Mouse (Mus musculus) liver, adult 2 months (tissue): ENCODE results near the gene Mogat1. TPM values are rescaled to one million over a fixed set of nuclear protein-coding genes. Genes with fewer than 3 reads are reported as not detected.

ENCODE experiments used
- DNase-seq: peaks from one replicate; pipeline ENCODE4 v3.0.0-alpha.2; 2011; ENCODE audit warnings: low read depth, low spot score; ENCODE audit errors: extremely low read depth
- H3K27ac ChIP-seq: fragments of 200-500 bp; replicated peaks from 2 replicates; pipeline ENCODE4 v1.5.1; 2012; ENCODE audit warnings: low read depth, mild to moderate bottlenecking, control low read depth, inconsistent platforms, low read length; ENCODE audit not compliant: insufficient read depth
- H3K27me3 ChIP-seq: fragments of 200-500 bp; 2 replicates; pipeline ENCODE4 v1.6.1; 2012; ENCODE audit warnings: mild to moderate bottlenecking, moderate library complexity, low read length, inconsistent platforms; ENCODE audit not compliant: control insufficient read depth, insufficient read depth
- H3K36me3 ChIP-seq: fragments of 200-500 bp; 2 replicates; pipeline ENCODE4 v1.6.1; 2012; ENCODE audit warnings: low read length, inconsistent platforms; ENCODE audit not compliant: control insufficient read depth, insufficient read depth
- H3K4me1 ChIP-seq: fragments of 200-500 bp; 2 replicates; pipeline ENCODE4 v1.6.1; 2011; ENCODE audit warnings: low read length; ENCODE audit not compliant: control insufficient read depth, insufficient read depth
- H3K4me3 ChIP-seq: fragments of 200-500 bp; 2 replicates; pipeline ENCODE4 v1.5.1; 2011; ENCODE audit warnings: low read depth, mild to moderate bottlenecking, control low read depth, low read length, moderate library complexity; ENCODE audit not compliant: insufficient read depth
- H3K79me2 ChIP-seq: fragments of 200-500 bp; 2 replicates; pipeline ENCODE4 v1.6.1; 2012; ENCODE audit warnings: inconsistent platforms, mild to moderate bottlenecking, low read length, moderate library complexity; ENCODE audit not compliant: control insufficient read depth, insufficient read depth
- H3K9ac ChIP-seq: fragments of 200-500 bp; 2 replicates; pipeline ENCODE4 v1.6.1; 2012; ENCODE audit warnings: low read depth, mild to moderate bottlenecking, control low read depth, inconsistent platforms, low read length
- CTCF ChIP-seq: fragments of 200-500 bp; IDR thresholded peaks from 2 replicates; pipeline ENCODE4 v1.5.1; 2011; ENCODE audit warnings: low read depth, low read length, control low read depth
- POLR2A ChIP-seq: fragments of 200-500 bp; IDR thresholded peaks from 2 replicates; pipeline ENCODE4 v1.6.1; 2011; ENCODE audit warnings: low read length, control low read depth; ENCODE audit not compliant: insufficient read depth; ENCODE audit errors: extremely low read depth
- WGBS: fragments of 180-500 bp; shearing (Covaris S2); methylation state at CpG from one replicate; pipeline ENCODE4 v1.1.7; 2018; 5-methylcytosine and 5-hydroxymethylcytosine counted together
- polyA plus RNA-seq: library from polyadenylated mRNA; depleted of rRNA; stranded (reverse); fragments of >200 nt; gene quantifications from 2 replicates; pipeline ENCODE4 v1.2.3, GENCODE M21; 2012; rRNA removed
- total RNA-seq: library from RNA; depleted of rRNA; stranded (reverse); fragments of >200 nt; gene quantifications from 2 replicates; pipeline ENCODE4 v1.2.3, GENCODE M21; 2014; rRNA removed

Gene Mogat1
- total and polyA plus RNA-seq, 2 experiments = 0.65 to 1.0 TPM

DNA sequence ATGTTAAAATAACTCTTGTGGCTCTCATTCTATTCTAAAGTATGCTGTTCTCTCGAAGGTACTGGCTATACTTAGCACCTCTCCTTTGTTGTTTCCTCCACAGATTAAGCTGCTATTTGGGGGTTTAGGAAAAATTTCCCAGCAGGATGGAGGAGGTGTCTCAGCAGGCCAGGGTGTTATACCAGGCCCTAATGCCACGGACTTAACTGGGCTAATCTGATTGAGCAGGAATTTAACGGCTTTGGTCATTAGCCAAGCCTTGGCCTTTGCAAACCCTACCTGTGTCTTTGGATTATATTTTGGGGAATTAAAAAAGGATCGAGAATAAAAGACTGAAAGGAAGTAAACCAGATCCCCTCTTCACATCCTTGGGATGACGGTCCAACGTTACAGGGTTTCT is 56.6 kb downstream of the Mogat1 start:
- Histone ChIP-seq H3K36me3 (no peaks in the 10 kb centered on the region), H3K27ac (no peak overlapping the region; the same call in 1 of the 2 replicates), H3K27me3 (no peaks in the 10 kb centered on the region), H3K4me1 (peaks cover 12% of the 10 kb centered on the region), H3K4me3 (no peak overlapping the region), H3K9ac (no peak overlapping the region), H3K79me2 (no peaks in the 10 kb centered on the region)
- TF ChIP-seq CTCF = no peak
- TF ChIP-seq POLR2A = no peak
- DNase-seq = no peak
- 36% methylated on average over 6 of the region's 6 CpGs for WGBS

DNA sequence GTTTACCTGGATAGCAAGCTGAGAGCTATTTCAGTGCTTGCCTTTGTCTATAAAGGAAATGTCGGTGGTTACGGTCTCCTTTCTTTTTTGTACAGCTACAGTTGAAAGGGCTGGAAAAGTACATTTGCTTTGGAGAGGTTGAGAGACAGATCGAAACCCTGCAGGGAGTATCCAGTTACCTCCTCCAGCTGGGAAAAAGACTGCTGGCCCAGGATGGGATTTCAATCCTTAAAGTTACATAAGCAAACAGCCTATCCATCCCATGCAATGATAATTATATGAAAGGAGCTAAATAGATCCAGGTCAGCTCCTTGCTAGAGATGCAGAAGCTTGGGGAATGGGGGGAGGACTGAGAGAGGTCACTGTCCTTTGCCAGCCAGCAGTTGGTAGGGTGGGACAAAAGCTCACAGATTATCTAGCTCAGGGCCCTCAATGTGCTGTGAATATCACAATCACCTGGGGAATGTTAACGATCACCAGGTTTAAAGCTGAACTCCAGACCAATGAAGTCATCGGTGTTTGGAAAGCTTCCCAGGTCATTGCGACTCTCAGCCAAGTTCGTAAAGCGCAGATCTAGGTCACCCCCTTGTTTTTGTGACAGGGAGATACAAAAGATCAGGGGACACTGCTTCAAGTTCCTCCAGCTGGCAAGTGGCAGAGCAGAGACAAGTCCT is 57.2 kb downstream of the Mogat1 start:
- Histone ChIP-seq H3K4me3 (no peak overlapping the region), H3K79me2 (no peaks in the 10 kb centered on the region), H3K36me3 (no peaks in the 10 kb centered on the region), H3K4me1 (peaks cover 12% of the 10 kb centered on the region), H3K9ac (no peak overlapping the region), H3K27me3 (no peaks in the 10 kb centered on the region), H3K27ac (peak overlapping the region; percentile 72)
- WGBS = 11% methylated on average over 8 of the region's 8 CpGs
- DNase-seq = peak; percentile 96
- TF ChIP-seq CTCF (no peak), POLR2A (no peak)

DNA sequence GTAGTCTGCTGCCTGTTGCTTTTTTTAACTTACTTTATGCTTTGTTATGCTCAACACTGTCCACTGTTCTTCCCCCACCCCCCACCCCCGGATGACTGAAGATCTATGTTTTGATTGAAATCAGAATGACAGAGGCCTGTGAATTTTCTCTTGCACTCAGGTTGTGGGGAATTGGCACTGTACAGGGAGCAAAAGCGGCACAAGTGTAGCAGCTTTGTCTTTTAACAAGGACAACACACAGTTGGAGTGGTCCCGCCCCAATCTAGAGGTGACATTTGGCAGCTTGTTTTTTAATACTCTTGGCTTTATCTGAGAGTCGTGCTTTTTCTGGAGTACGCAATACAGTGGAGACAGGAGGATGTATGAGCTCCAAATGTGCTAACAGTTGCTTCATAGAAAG is 58.8 kb downstream of the Mogat1 start:
- no peaks in the 10 kb centered on the region for H3K27me3 ChIP-seq
- no peaks in the 10 kb centered on the region for H3K79me2 ChIP-seq
- no peak overlapping the region for H3K27ac ChIP-seq
- DNase-seq = no peak
- no peak overlapping the region for H3K9ac ChIP-seq
- H3K4me1 ChIP-seq = peaks cover 12% of the 10 kb centered on the region
- TF ChIP-seq POLR2A (no peak), CTCF (no peak)
- no peaks in the 10 kb centered on the region for H3K36me3 ChIP-seq
- H3K4me3 ChIP-seq = no peak overlapping the region
- 85% methylated on average over 5 of the region's 5 CpGs for WGBS

DNA sequence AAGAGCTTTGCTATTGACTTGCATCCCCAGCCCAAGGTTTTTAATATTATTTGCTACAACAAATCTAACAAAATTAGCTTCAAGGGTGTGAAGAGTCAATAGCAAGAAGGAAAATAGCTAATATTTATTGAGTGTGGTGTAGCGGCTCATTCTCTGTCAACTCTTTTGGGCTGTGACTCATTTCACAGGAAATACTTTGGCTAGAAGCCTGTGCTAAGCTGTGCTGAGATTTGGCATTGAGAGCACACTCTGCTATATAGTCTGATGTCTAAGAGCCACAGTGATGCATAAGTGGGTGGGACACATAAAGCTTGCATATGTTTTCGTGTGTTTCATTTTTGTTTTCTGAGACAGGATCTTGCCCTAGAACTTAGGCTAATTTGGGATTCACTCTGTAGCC is 74.3 kb downstream of the Mogat1 start:
- Histone ChIP-seq H3K4me1 (peaks cover 8% of the 10 kb centered on the region), H3K27ac (no peak overlapping the region), H3K9ac (no peak overlapping the region), H3K79me2 (no peaks in the 10 kb centered on the region), H3K36me3 (no peaks in the 10 kb centered on the region), H3K4me3 (no peak overlapping the region), H3K27me3 (no peaks in the 10 kb centered on the region)
- 44% methylated on average over 2 of the region's 2 CpGs for WGBS
- DNase-seq = no peak
- TF ChIP-seq CTCF (no peak), POLR2A (no peak)

DNA sequence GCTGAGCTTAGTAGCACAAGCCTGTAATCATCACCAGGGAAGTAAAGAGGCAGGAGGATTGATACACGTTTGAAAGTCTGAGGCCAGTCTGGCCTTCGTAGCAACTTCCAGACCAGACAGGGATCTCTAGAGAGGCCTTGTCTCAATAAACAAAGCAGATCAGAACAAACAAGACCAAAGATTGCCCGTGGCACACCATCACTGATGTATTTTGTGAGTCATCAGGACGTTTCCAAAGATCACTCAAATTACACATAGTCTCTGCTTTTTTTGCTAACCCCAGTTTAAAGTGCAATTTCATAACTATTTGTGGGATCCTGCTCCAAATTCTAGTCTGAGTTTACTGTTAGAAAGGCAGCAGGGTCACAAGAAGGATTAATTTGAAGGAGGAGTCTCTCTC is 76.2 kb downstream of the Mogat1 start:
- Histone ChIP-seq H3K27ac (peak overlapping the region; percentile 46), H3K9ac (no peak overlapping the region), H3K4me3 (no peak overlapping the region), H3K27me3 (no peaks in the 10 kb centered on the region), H3K79me2 (no peaks in the 10 kb centered on the region), H3K4me1 (peaks cover 8% of the 10 kb centered on the region), H3K36me3 (no peaks in the 10 kb centered on the region)
- 9% methylated on average over 4 of the region's 4 CpGs for WGBS
- TF ChIP-seq CTCF = no peak
- no peak for TF ChIP-seq POLR2A
- peak; percentile 95 for DNase-seq

Other genes starting within 250 kb of the Mogat1 start
- gene Sgpp2, start 200.6 kb upstream of the Mogat1 start, total RNA-seq = 0.07 and 0.09 TPM in 2 replicates
- gene Sgpp2, start 200.6 kb upstream of the Mogat1 start, polyA plus RNA-seq = 0.09 and 0.10 TPM in 2 replicates
- gene Farsb, start 22.1 kb upstream of the Mogat1 start, total RNA-seq = 33.7 and 37.3 TPM in 2 replicates
- gene Farsb, start 22.1 kb upstream of the Mogat1 start, polyA plus RNA-seq = 11.2 and 12.8 TPM in 2 replicates
- not detected in 2 replicates for gene BC035947, start 1.2 kb downstream of the Mogat1 start, total RNA-seq
- gene BC035947, start 1.2 kb downstream of the Mogat1 start, polyA plus RNA-seq = not detected in 2 replicates
- gene Acsl3, start 146.8 kb downstream of the Mogat1 start, total RNA-seq = 33.6 and 39.0 TPM in 2 replicates
- gene Acsl3, start 146.8 kb downstream of the Mogat1 start, polyA plus RNA-seq = 4.8 and 5.3 TPM in 2 replicates
- 5.1 and 7.5 TPM in 2 replicates for gene Utp14b, start 147.0 kb downstream of the Mogat1 start, total RNA-seq
- gene Utp14b, start 147.0 kb downstream of the Mogat1 start, polyA plus RNA-seq = 0.47 and 1.2 TPM in 2 replicates